Mouse (Mus musculus) liver, embryonic 14.5 days (tissue): ENCODE measurements at regions not wholly inside any gene's neighbourhood (a gene's known extent, or its start where the extent isn't known, plus 50 kb on each side); places are given as distances from the start of the nearest gene placed in this dataset.

ENCODE experiments used
- ATAC-seq: fragments of 200-750 bp; cut with Nextera tagmentation; 2 replicates; pipeline ENCODE4 v1.8.0; 2017; ENCODE audit warnings: moderate number of reproducible peaks, mild to moderate bottlenecking, moderate library complexity; ENCODE audit not compliant: insufficient read depth
- DNase-seq, 3 experiments: peaks; one replicate each; pipeline ENCODE4 v3.0.0-alpha.2; 2012 to 2013; ENCODE audit warnings: low read depth in 3 of 3, low spot score in 3 of 3
- H3K27ac ChIP-seq: fragments of 300-500 bp; sonication (generic); 2 replicates; pipeline ENCODE4 v1.5.1; 2014; ENCODE audit warnings: moderate library complexity, mild to moderate bottlenecking, control low read depth, inconsistent platforms
- H3K27me3 ChIP-seq: fragments of 300-500 bp; sonication (generic); 2 replicates; pipeline ENCODE4 v1.6.1; 2014; ENCODE audit warnings: mild to moderate bottlenecking, low read length, moderate library complexity; ENCODE audit not compliant: control insufficient read depth, insufficient read depth
- H3K36me3 ChIP-seq: fragments of 300-500 bp; sonication (generic); replicated peaks from 2 replicates; pipeline ENCODE4 v1.6.1; 2014; ENCODE audit warnings: low read depth; ENCODE audit not compliant: control insufficient read depth, insufficient read depth
- H3K4me1 ChIP-seq, 2 experiments: fragments of 200-500 bp in 1 of 2; fragments of 300-500 bp in 1 of 2; sonication (generic) in 1 of 2; replicated peaks; 2 replicates each; pipeline ENCODE4 v1.6.1; 2012 to 2014; ENCODE audit warnings: antibody characterized with exemption in 1 of 2, inconsistent platforms in 1 of 2, low read length in 1 of 2; ENCODE audit not compliant: control insufficient read depth in 2 of 2, insufficient read depth in 2 of 2
- H3K4me2 ChIP-seq: fragments of 300-500 bp; sonication (generic); 2 replicates; pipeline ENCODE4 v1.6.1; 2014; ENCODE audit warnings: low read depth, mild to moderate bottlenecking, control low read depth, moderate library complexity
- H3K4me3 ChIP-seq, 2 experiments: fragments of 200-500 bp in 1 of 2; fragments of 300-500 bp in 1 of 2; sonication (generic) in 1 of 2; 2 replicates each; pipeline ENCODE4 v1.5.1; 2012 to 2014; ENCODE audit warnings: low read depth in 2 of 2, low read length in 2 of 2, mild to moderate bottlenecking in 2 of 2, control low read depth in 1 of 2, inconsistent platforms in 1 of 2, moderate library complexity in 1 of 2; ENCODE audit not compliant: insufficient read depth in 1 of 2
- H3K9ac ChIP-seq: fragments of 300-500 bp; sonication (generic); replicated peaks from 2 replicates; pipeline ENCODE4 v1.6.1; 2014; ENCODE audit warnings: mild to moderate bottlenecking, control low read depth, moderate library complexity
- H3K9me3 ChIP-seq: fragments of 300-500 bp; sonication (generic); 2 replicates; pipeline ENCODE4 v1.6.1; 2016; ENCODE audit warnings: low read length, mixed read lengths; ENCODE audit not compliant: control insufficient read depth
- CTCF ChIP-seq: IDR thresholded peaks from 2 replicates; pipeline ENCODE4 v1.5.1; 2016; ENCODE audit warnings: antibody characterized with exemption, low read depth, control low read depth
- EP300 ChIP-seq: IDR thresholded peaks from 2 replicates; pipeline ENCODE4 v1.6.1; 2016; ENCODE audit warnings: antibody characterized with exemption, low read depth
- WGBS: fragments of 180-500 bp; shearing (Covaris S2); extraction: QIAGEN DNeasy Blood & Tissue Kit; methylation state at CpG from one replicate; pipeline ENCODE4 v1.1.7; 2014; ENCODE audit not compliant: insufficient replicate concordance; 5-methylcytosine and 5-hydroxymethylcytosine counted together

GRCm38 (mm10) chr14:80237552-80237951, 253.7 kb downstream of the Olfm4 start:
- DNase-seq, result no peak
- H3K4me1 ChIP-seq, result no peaks in the 10 kb centered on the region
- H3K27ac ChIP-seq, result no peak overlapping the region
- no peaks in the 10 kb centered on the region for H3K36me3 ChIP-seq
- H3K27me3 ChIP-seq, result no peaks in the 10 kb centered on the region
- no peak for ATAC-seq
- H3K9me3 ChIP-seq, result no peaks in the 10 kb centered on the region
- WGBS, result 45% methylated on average over 2 of the region's 2 CpGs
- H3K4me3 ChIP-seq, result no peak overlapping the region
- H3K4me2 ChIP-seq, result no peak overlapping the region
- no peak for TF ChIP-seq CTCF
- no peak overlapping the region for H3K9ac ChIP-seq

DNA sequence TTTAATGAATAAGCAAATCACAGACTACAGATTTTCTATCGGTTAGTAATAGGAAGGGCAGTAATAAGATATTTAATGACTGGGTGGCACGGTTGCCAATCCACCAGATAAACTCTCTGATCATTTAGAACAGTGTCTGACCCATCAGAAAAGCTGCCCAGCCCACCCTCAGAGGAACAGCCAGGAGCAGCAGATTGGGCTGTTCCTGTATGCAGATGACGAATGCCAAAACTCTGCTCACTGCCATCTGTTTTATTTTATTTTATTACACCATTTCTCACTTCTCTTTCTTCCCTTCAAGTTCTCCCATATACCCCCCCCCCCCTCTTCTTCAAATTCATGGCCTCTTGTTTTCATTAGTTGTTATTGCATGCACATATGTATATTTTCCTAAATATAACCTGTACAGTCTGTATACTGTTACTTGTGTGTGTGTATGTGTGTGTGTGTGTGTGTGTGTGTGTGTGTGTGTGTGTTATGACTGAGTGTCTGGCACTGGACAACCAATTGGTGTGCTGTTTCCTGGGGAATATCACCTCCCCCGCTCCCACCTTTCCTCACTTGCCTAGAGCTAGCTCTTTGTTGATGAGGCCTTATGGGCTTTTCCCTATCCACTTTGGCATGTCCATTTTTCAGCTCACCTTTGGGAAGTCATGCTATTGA, 260.9 kb downstream of the Olfm4 start:
- H3K9ac ChIP-seq, result no peak overlapping the region
- 57% methylated on average over 4 of the region's 4 CpGs for WGBS

DNA sequence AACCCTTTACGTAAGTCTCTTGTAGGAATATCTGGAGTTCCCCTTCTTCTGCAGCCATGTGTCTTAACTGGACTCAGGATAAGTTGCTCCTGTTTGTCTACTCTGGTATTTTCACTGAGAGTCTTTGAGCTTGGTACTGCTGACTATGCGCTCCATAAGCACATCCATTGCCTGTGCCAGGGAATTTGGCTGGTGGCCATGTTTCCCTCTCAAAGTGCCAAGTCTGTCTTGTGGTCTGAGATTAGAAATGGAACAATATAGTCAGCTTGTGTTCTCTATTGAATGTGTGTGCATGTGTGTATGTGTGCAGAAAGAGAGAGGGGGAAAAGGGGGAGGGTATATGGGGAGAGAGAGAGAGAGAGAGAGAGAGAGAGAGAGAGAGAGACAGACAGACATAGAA, 263.7 kb downstream of the Olfm4 start:
- no peak overlapping the region for H3K4me2 ChIP-seq
- TF ChIP-seq EP300, result no peak
- no peak for TF ChIP-seq CTCF
- 75% methylated on average over 2 of the region's 2 CpGs for WGBS

More for the DNA sequence above, 260.9 kb downstream of the Olfm4 start:
- Histone ChIP-seq H3K9me3 (no peaks in the 10 kb centered on the region), H3K36me3 (no peaks in the 10 kb centered on the region), H3K4me3 (no peak overlapping the region), H3K27ac (no peak overlapping the region), H3K4me2 (no peak overlapping the region), H3K27me3 (no peaks in the 10 kb centered on the region), H3K4me1 (no peaks in the 10 kb centered on the region)
- TF ChIP-seq CTCF (no peak), EP300 (no peak)
- ATAC-seq (no peak), DNase-seq (no peak)

GRCm38 (mm10) chr14:80249882-80250281, 266.0 kb downstream of the Olfm4 start:
- DNase-seq (no peak), ATAC-seq (no peak)
- no peaks in the 10 kb centered on the region for H3K27me3 ChIP-seq
- no peak overlapping the region for H3K4me3 ChIP-seq
- no peaks in the 10 kb centered on the region for H3K9me3 ChIP-seq
- H3K9ac ChIP-seq, result no peak overlapping the region
- H3K27ac ChIP-seq, result no peak overlapping the region
- H3K4me2 ChIP-seq, result no peak overlapping the region
- no peaks in the 10 kb centered on the region for H3K4me1 ChIP-seq
- TF ChIP-seq EP300, result no peak
- TF ChIP-seq CTCF, result no peak
- no peaks in the 10 kb centered on the region for H3K36me3 ChIP-seq
- 68% methylated on average over 1 of the region's 1 CpGs for WGBS

More for the DNA sequence above, 263.7 kb downstream of the Olfm4 start:
- Histone ChIP-seq H3K27me3 (no peaks in the 10 kb centered on the region), H3K9ac (no peak overlapping the region), H3K36me3 (no peaks in the 10 kb centered on the region), H3K4me3 (no peak overlapping the region), H3K9me3 (no peaks in the 10 kb centered on the region), H3K4me1 (no peaks in the 10 kb centered on the region), H3K27ac (no peak overlapping the region)
- ATAC-seq (no peak), DNase-seq (no peak)

GRCm38 (mm10) chr14:80257086-80257485, 273.2 kb downstream of the Olfm4 start:
- Histone ChIP-seq H3K9me3 (no peaks in the 10 kb centered on the region), H3K4me2 (no peak overlapping the region), H3K4me3 (no peak overlapping the region), H3K27me3 (no peaks in the 10 kb centered on the region), H3K36me3 (no peaks in the 10 kb centered on the region), H3K9ac (no peak overlapping the region), H3K4me1 (no peaks in the 10 kb centered on the region), H3K27ac (no peak overlapping the region)
- DNase-seq (no peak), ATAC-seq (no peak)
- TF ChIP-seq CTCF (no peak), EP300 (no peak)
- 40% methylated on average over 3 of the region's 3 CpGs for WGBS
